Mouse (Mus musculus): Measurements from ENCODE around the gene Safb2.

- no peak for TF ChIP-seq CTCF (IDR thresholded peaks at IDR 0.05; ENCODE audit: insufficient read depth, low read depth, low read length)
- no peak for TF ChIP-seq POLR2A (IDR thresholded peaks at IDR 0.05; ENCODE audit: insufficient read depth, low read depth, low read length)
Observed at GRCm38 (mm10) chr17:56615136-56615784, 30.9 kb upstream of the Safb2 start.

Measured in olfactory bulb, adult 2 months (tissue).